Mouse (Mus musculus) fat pad, adult 2 months (tissue): Measurements from ENCODE around the gene Dock9.

Experiments
- DNase-seq: peaks from one replicate; pipeline ENCODE4 v3.0.0-alpha.2; 2011; ENCODE audit warnings: low read depth, low spot score; ENCODE audit errors: extremely low read depth

Dock9 gene

GRCm38 (mm10) chr14:121593313-121593929, 204.2 kb downstream of the Dock9 start:
- DNase-seq: no peak

- DNase-seq: no peak
Measured at GRCm38 (mm10) chr14:121592890-121593289, 204.7 kb downstream of the Dock9 start.

- no peak for DNase-seq
Measured at GRCm38 (mm10) chr14:121592356-121592755, 205.3 kb downstream of the Dock9 start.

- DNase-seq: no peak
Measured at GRCm38 (mm10) chr14:121589097-121589725, 208.4 kb downstream of the Dock9 start.

GRCm38 (mm10) chr14:121588451-121588850, 209.2 kb downstream of the Dock9 start:
- DNase-seq: no peak

GRCm38 (mm10) chr14:121585906-121586765, 211.5 kb downstream of the Dock9 start:
- DNase-seq: no peak

- no peak for DNase-seq
Measured at GRCm38 (mm10) chr14:121579055-121579454, 218.6 kb downstream of the Dock9 start.

- no peak for DNase-seq
Measured at GRCm38 (mm10) chr14:121573391-121573790, 224.2 kb downstream of the Dock9 start.

GRCm38 (mm10) chr14:121566794-121567201, 230.8 kb downstream of the Dock9 start:
- DNase-seq: no peak

GRCm38 (mm10) chr14:121565930-121566329, 231.7 kb downstream of the Dock9 start:
- no peak for DNase-seq

- no peak for DNase-seq
Measured at GRCm38 (mm10) chr14:121564656-121565055, 233.0 kb downstream of the Dock9 start.

- no peak for DNase-seq
Measured at GRCm38 (mm10) chr14:121563954-121564353, 233.7 kb downstream of the Dock9 start.

- DNase-seq: no peak
Measured at GRCm38 (mm10) chr14:121559026-121559425, 238.6 kb downstream of the Dock9 start.

GRCm38 (mm10) chr14:121556401-121557315, 241.0 kb downstream of the Dock9 start:
- DNase-seq: no peak

GRCm38 (mm10) chr14:121553785-121554184, 243.9 kb downstream of the Dock9 start:
- DNase-seq: no peak

- no peak for DNase-seq
Measured at GRCm38 (mm10) chr14:121552586-121552985, 245.1 kb downstream of the Dock9 start.

GRCm38 (mm10) chr14:121549834-121550233, 247.8 kb downstream of the Dock9 start:
- no peak for DNase-seq

- no peak for DNase-seq
Measured at GRCm38 (mm10) chr14:121547745-121548144, 249.9 kb downstream of the Dock9 start.

GRCm38 (mm10) chr14:121546621-121547020, 251.0 kb downstream of the Dock9 start:
- no peak for DNase-seq

GRCm38 (mm10) chr14:121545551-121546331, 251.9 kb downstream of the Dock9 start:
- no peak for DNase-seq
